Mouse (Mus musculus): ENCODE measurements around the gene Mrfap1. TPM values are rescaled to one million over a fixed set of nuclear protein-coding genes. Genes with fewer than 3 reads are reported as not detected.

Gene Mrfap1
- total RNA-seq, 1 experiment: 238 TPM

DNA sequence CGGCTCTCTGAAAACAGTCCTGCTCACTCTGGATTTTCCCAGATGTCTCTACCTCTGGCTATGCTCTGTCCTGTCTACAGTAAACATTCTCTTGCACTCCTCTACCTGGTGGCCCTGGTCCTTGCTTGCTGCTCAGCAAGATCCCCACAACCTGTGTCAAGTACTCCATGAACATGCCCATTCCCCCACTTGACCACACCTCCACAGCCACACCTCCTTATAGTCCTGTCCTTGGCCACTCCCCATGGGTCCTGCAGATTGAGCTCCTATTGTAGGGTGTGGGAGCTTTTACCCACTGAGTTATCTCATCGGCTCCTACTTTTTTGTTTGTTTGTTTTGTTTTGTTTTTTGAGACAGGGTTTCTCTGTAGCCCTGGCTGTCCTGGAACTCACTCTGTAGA lies 17.7 kb downstream of the Mrfap1 start:
- H3K4me1 ChIP-seq (ENCODE audit: control insufficient read depth in 2 of 2, insufficient read depth in 2 of 2, low read length in 2 of 2, poor library complexity in 1 of 2): peaks cover 7 to 10% of the 10 kb centered on the region in 2 experiments; a peak in 3 of 4 replicates
- in situ Hi-C loops (cut with MboI; ENCODE audit: low sequenced_read_pairs in 2 of 2, unreplicated experiment in 2 of 2): no loop called here
- no peak for DNase-seq (ENCODE audit: low read depth, low spot score)
- H3K36me3 ChIP-seq (ENCODE audit: control insufficient read depth, insufficient read depth, low read length, poor library complexity, severe bottlenecking): no peaks in the 10 kb centered on the region
- no peak overlapping the region for H3K4me3 ChIP-seq (ENCODE audit: insufficient read depth in 1 of 2, low read depth in 1 of 2, low read length in 2 of 2, poor library complexity in 1 of 2, severe bottlenecking in 1 of 2)
- H3K9me3 ChIP-seq (ENCODE audit: control insufficient read depth, insufficient read depth, low read depth, low read length): no peaks in the 10 kb centered on the region
- TF ChIP-seq MAFK (IDR thresholded peaks at IDR 0.05; ENCODE audit: insufficient read depth, low read depth, low read length) (no peak), CHD2 (IDR thresholded peaks at IDR 0.05; ENCODE audit: low read depth, low read length) (no peak), ZC3H11A (IDR thresholded peaks at IDR 0.05; ENCODE audit: borderline replicate concordance, low read depth, low read length) (no peak), ZNF384 (IDR thresholded peaks at IDR 0.05; ENCODE audit: low read depth, low read length) (no peak), HCFC1 (IDR thresholded peaks at IDR 0.05; ENCODE audit: borderline replicate concordance, insufficient read depth, low read length) (no peak)
- H3K9ac ChIP-seq (ENCODE audit: insufficient read depth, low read depth, low read length, poor library complexity, severe bottlenecking): no peak overlapping the region
- no peak overlapping the region for H3K27ac ChIP-seq (ENCODE audit: insufficient read depth, low read depth, low read length, poor library complexity, severe bottlenecking)

DNA sequence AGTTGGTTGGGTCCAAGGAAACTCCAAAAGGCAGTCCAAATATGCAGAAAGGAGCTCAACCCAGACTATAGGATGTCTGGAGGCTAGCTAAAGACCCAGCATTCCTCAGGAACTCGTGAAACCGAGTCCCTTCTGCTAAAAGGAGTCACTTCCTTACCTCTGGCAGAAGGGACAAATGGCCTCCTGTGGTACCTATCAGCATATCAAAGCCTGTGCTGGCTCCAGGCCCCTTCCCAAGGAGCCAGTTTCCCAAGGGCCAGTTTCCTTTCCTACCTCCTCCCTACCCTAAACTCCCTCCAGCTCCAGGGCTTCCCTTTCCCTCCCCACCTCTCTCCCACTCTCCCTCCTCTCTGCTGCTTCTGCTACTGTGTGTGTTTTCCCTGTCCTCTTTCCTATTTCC lies 19.4 kb downstream of the Mrfap1 start:
- DNase-seq (ENCODE audit: low read depth, low spot score): peak; percentile 29
- Histone ChIP-seq H3K4me3 (ENCODE audit: insufficient read depth in 1 of 2, low read depth in 1 of 2, low read length in 2 of 2, poor library complexity in 1 of 2, severe bottlenecking in 1 of 2) (no peak overlapping the region), H3K27ac (ENCODE audit: insufficient read depth, low read depth, low read length, poor library complexity, severe bottlenecking) (no peak overlapping the region), H3K36me3 (ENCODE audit: control insufficient read depth, insufficient read depth, low read length, poor library complexity, severe bottlenecking) (no peaks in the 10 kb centered on the region), H3K9ac (ENCODE audit: insufficient read depth, low read depth, low read length, poor library complexity, severe bottlenecking) (no peak overlapping the region), H3K4me1 (ENCODE audit: control insufficient read depth in 2 of 2, insufficient read depth in 2 of 2, low read length in 2 of 2, poor library complexity in 1 of 2) (peaks cover 7 to 16% of the 10 kb centered on the region in 2 experiments; a peak in 3 of 4 replicates), H3K9me3 (ENCODE audit: control insufficient read depth, insufficient read depth, low read depth, low read length) (no peaks in the 10 kb centered on the region)
- in situ Hi-C loops (cut with MboI; ENCODE audit: low sequenced_read_pairs in 2 of 2, unreplicated experiment in 2 of 2): no loop called here
- TF ChIP-seq ZC3H11A (IDR thresholded peaks at IDR 0.05; ENCODE audit: borderline replicate concordance, low read depth, low read length) (no peak), CHD2 (IDR thresholded peaks at IDR 0.05; ENCODE audit: low read depth, low read length) (no peak), MAFK (IDR thresholded peaks at IDR 0.05; ENCODE audit: insufficient read depth, low read depth, low read length) (no peak), HCFC1 (IDR thresholded peaks at IDR 0.05; ENCODE audit: borderline replicate concordance, insufficient read depth, low read length) (no peak), ZNF384 (IDR thresholded peaks at IDR 0.05; ENCODE audit: low read depth, low read length) (no peak)

- H3K36me3 ChIP-seq (ENCODE audit: control insufficient read depth, insufficient read depth, low read length, poor library complexity, severe bottlenecking): no peaks in the 10 kb centered on the region
- no peak for DNase-seq (ENCODE audit: low read depth, low spot score)
- peaks cover 9 to 19% of the 10 kb centered on the region in 2 experiments; a peak in 3 of 4 replicates for H3K4me1 ChIP-seq (ENCODE audit: control insufficient read depth in 2 of 2, insufficient read depth in 2 of 2, low read length in 2 of 2, poor library complexity in 1 of 2)
- no peak for TF ChIP-seq HCFC1 (IDR thresholded peaks at IDR 0.05; ENCODE audit: borderline replicate concordance, insufficient read depth, low read length)
- no peak for TF ChIP-seq ZC3H11A (IDR thresholded peaks at IDR 0.05; ENCODE audit: borderline replicate concordance, low read depth, low read length)
- TF ChIP-seq ZNF384 (IDR thresholded peaks at IDR 0.05; ENCODE audit: low read depth, low read length): no peak
- no peak overlapping the region for H3K9ac ChIP-seq (ENCODE audit: insufficient read depth, low read depth, low read length, poor library complexity, severe bottlenecking)
- no peaks in the 10 kb centered on the region for H3K9me3 ChIP-seq (ENCODE audit: control insufficient read depth, insufficient read depth, low read depth, low read length)
- H3K4me3 ChIP-seq (ENCODE audit: insufficient read depth in 1 of 2, low read depth in 1 of 2, low read length in 2 of 2, poor library complexity in 1 of 2, severe bottlenecking in 1 of 2): no peak overlapping the region
- no peak overlapping the region for H3K27ac ChIP-seq (ENCODE audit: insufficient read depth, low read depth, low read length, poor library complexity, severe bottlenecking)
- in situ Hi-C loops (cut with MboI; ENCODE audit: low sequenced_read_pairs in 2 of 2, unreplicated experiment in 2 of 2): no loop called here
Measured at GRCm38 (mm10) chr5:36776021-36776575, 20.5 kb downstream of the Mrfap1 start.

DNA sequence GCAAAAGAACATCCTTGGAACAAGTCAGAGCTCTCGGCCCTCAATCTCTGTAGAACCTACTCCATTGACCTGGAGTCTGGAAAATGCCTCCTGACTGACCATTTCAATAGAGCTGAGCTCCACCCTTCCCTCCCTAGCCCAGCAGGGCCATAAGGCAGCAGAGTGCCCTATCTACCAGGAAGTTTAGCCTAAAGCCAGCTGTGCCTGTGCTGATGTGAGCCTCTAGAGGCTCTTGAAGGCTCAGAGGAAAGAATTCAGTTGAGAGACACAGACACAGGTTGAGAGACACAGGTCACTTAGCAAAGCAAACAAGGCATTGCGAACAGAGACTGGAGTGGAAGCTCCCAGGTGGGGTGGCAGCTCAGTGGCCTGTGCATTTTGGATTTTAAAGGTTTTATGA lies 21.3 kb downstream of the Mrfap1 start:
- DNase-seq (ENCODE audit: low read depth, low spot score): no peak
- TF ChIP-seq HCFC1 (IDR thresholded peaks at IDR 0.05; ENCODE audit: borderline replicate concordance, insufficient read depth, low read length): no peak
- TF ChIP-seq CHD2 (IDR thresholded peaks at IDR 0.05; ENCODE audit: low read depth, low read length): no peak
- TF ChIP-seq ZNF384 (IDR thresholded peaks at IDR 0.05; ENCODE audit: low read depth, low read length): no peak
- no peak for TF ChIP-seq ZC3H11A (IDR thresholded peaks at IDR 0.05; ENCODE audit: borderline replicate concordance, low read depth, low read length)
- TF ChIP-seq MAFK (IDR thresholded peaks at IDR 0.05; ENCODE audit: insufficient read depth, low read depth, low read length): no peak
- H3K4me1 ChIP-seq (ENCODE audit: control insufficient read depth in 2 of 2, insufficient read depth in 2 of 2, low read length in 2 of 2, poor library complexity in 1 of 2): peaks cover 9 to 19% of the 10 kb centered on the region in 2 experiments; a peak in 3 of 4 replicates
- peak overlapping the region; percentile 15; the same call in 1 of the 2 replicates for H3K27ac ChIP-seq (ENCODE audit: insufficient read depth, low read depth, low read length, poor library complexity, severe bottlenecking)
- H3K36me3 ChIP-seq (ENCODE audit: control insufficient read depth, insufficient read depth, low read length, poor library complexity, severe bottlenecking): no peaks in the 10 kb centered on the region
- in situ Hi-C loops (cut with MboI; ENCODE audit: low sequenced_read_pairs in 2 of 2, unreplicated experiment in 2 of 2): no loop called here
- H3K4me3 ChIP-seq (ENCODE audit: insufficient read depth in 1 of 2, low read depth in 1 of 2, low read length in 2 of 2, poor library complexity in 1 of 2, severe bottlenecking in 1 of 2): no peak overlapping the region
- H3K9me3 ChIP-seq (ENCODE audit: control insufficient read depth, insufficient read depth, low read depth, low read length): no peaks in the 10 kb centered on the region
- H3K9ac ChIP-seq (ENCODE audit: insufficient read depth, low read depth, low read length, poor library complexity, severe bottlenecking): no peak overlapping the region

Data from ES-E14 (cell line).